Mouse (Mus musculus) embryonic fibroblast, embryonic 13.5 days (primary cell): Measurements from ENCODE around the gene Hnrnpul1. TPM values are rescaled to one million over a fixed set of nuclear protein-coding genes. Genes with fewer than 3 reads are reported as not detected.

ENCODE experiments used
- H3K27ac ChIP-seq: 2 replicates; pipeline ENCODE4 v1.5.1; 2012; ENCODE audit warnings: low read length, control low read depth, inconsistent platforms; ENCODE audit not compliant: insufficient read depth
- H3K4me1 ChIP-seq: 2 replicates; pipeline ENCODE4 v1.6.1; 2011; ENCODE audit warnings: low read length; ENCODE audit not compliant: control insufficient read depth, insufficient read depth
- H3K4me3 ChIP-seq: 2 replicates; pipeline ENCODE4 v1.5.1; 2011; ENCODE audit warnings: mild to moderate bottlenecking, control low read depth, low read length; ENCODE audit not compliant: insufficient read depth
- CTCF ChIP-seq: IDR thresholded peaks from 2 replicates; pipeline ENCODE4 v1.5.1; 2011; ENCODE audit warnings: mild to moderate bottlenecking, control low read depth, low read length, moderate library complexity, borderline replicate concordance; ENCODE audit not compliant: insufficient read depth
- POLR2A ChIP-seq: IDR thresholded peaks from 2 replicates; pipeline ENCODE4 v1.6.1; 2011; ENCODE audit warnings: low read depth, mild to moderate bottlenecking, control low read depth, low read length, moderate library complexity
- polyA plus RNA-seq: library from polyadenylated mRNA; stranded (reverse); fragments of >200 nt; gene quantifications from 2 replicates; pipeline ENCODE4 v1.2.4, GENCODE M21; 2011; ENCODE audit warnings: low read depth; ENCODE audit not compliant: missing spikeins, insufficient read length

Hnrnpul1 gene
- polyA plus RNA-seq, 1 experiment, result 155 TPM

GRCm38 (mm10) chr7:25684659-25685058, 69.9 kb downstream of the Hnrnpul1 start:
- H3K4me1 ChIP-seq, result no peaks in the 10 kb centered on the region
- TF ChIP-seq CTCF (no peak), POLR2A (no peak)
- H3K27ac ChIP-seq, result no peak overlapping the region
- H3K4me3 ChIP-seq, result no peak overlapping the region

- Histone ChIP-seq H3K27ac (no peak overlapping the region), H3K4me1 (no peaks in the 10 kb centered on the region), H3K4me3 (no peak overlapping the region)
- TF ChIP-seq CTCF (no peak), POLR2A (no peak)
These were observed 70.9 kb downstream of the Hnrnpul1 start for GRCm38 (mm10) chr7:25683474-25684180.

GRCm38 (mm10) chr7:25681341-25682231, 73.0 kb downstream of the Hnrnpul1 start:
- Histone ChIP-seq H3K4me3 (no peak overlapping the region), H3K4me1 (no peaks in the 10 kb centered on the region), H3K27ac (no peak overlapping the region)
- TF ChIP-seq CTCF, result no peak
- TF ChIP-seq POLR2A, result no peak

- H3K4me3 ChIP-seq, result peak within 1 kb of the TSS; percentile 60
- no peaks in the 10 kb centered on the region for H3K4me1 ChIP-seq
- H3K27ac ChIP-seq, result peak within 1 kb of the TSS; percentile 92
- TF ChIP-seq CTCF (no peak), POLR2A (peak; percentile 72)
These were observed 73.9 kb downstream of the Hnrnpul1 start, which contains the start of gene B9d2 for GRCm38 (mm10) chr7:25680514-25681258. TSS of gene B9d2 (plus strand) at chr7:25680780.

GRCm38 (mm10) chr7:25679971-25680370, 74.6 kb downstream of the Hnrnpul1 start:
- no peaks in the 10 kb centered on the region for H3K4me1 ChIP-seq
- H3K4me3 ChIP-seq, result 0 out of 2 replicates have a peak overlapping the region, but pooled peaks have one; percentile 60
- peak overlapping the region; percentile 51 for H3K27ac ChIP-seq
- TF ChIP-seq CTCF, result no peak
- no peak for TF ChIP-seq POLR2A

- H3K4me1 ChIP-seq, result no peaks in the 10 kb centered on the region
- no peak overlapping the region for H3K4me3 ChIP-seq
- H3K27ac ChIP-seq, result no peak overlapping the region
- TF ChIP-seq POLR2A (no peak), CTCF (no peak)
These were observed 77.5 kb downstream of the Hnrnpul1 start for GRCm38 (mm10) chr7:25677013-25677412.

- no peaks in the 10 kb centered on the region for H3K4me1 ChIP-seq
- no peak overlapping the region for H3K27ac ChIP-seq
- TF ChIP-seq POLR2A, result no peak
- TF ChIP-seq CTCF, result no peak
- no peak overlapping the region for H3K4me3 ChIP-seq
These were observed 78.3 kb downstream of the Hnrnpul1 start for GRCm38 (mm10) chr7:25676085-25676781.

- H3K4me3 ChIP-seq, result no peak overlapping the region
- no peak overlapping the region for H3K27ac ChIP-seq
- TF ChIP-seq POLR2A (no peak), CTCF (no peak)
- no peaks in the 10 kb centered on the region for H3K4me1 ChIP-seq
These were observed 79.2 kb downstream of the Hnrnpul1 start for GRCm38 (mm10) chr7:25675405-25675804.
